Mouse (Mus musculus) lung, adult 2 months (tissue): ENCODE measurements around the gene Cacna1c.

Experiments
- CTCF ChIP-seq: fragments of 200-500 bp; IDR thresholded peaks from 2 replicates; pipeline ENCODE4 v1.5.1; 2011; ENCODE audit warnings: mild to moderate bottlenecking, low read length, control low read depth; ENCODE audit not compliant: insufficient read depth
- POLR2A ChIP-seq: fragments of 200-500 bp; IDR thresholded peaks from 2 replicates; pipeline ENCODE4 v1.6.1; 2011; ENCODE audit warnings: low read depth, mild to moderate bottlenecking, control low read depth, low read length, borderline replicate concordance; ENCODE audit errors: extremely low read depth

- TF ChIP-seq CTCF: no peak
- TF ChIP-seq POLR2A: no peak
Measured at GRCm38 (mm10) chr6:119083559-119083958, 112.7 kb downstream of the Cacna1c start.
